Mouse (Mus musculus) G1E (cell line): ENCODE results near the gene Bcl2l12. TPM values are rescaled to one million over a fixed set of nuclear protein-coding genes. Genes with fewer than 3 reads are reported as not detected.
A peak's percentile ranks its signal among the peaks of the same experiment; 100 is the strongest.

ENCODE experiments used
- ATAC-seq: 2 replicates; pipeline ENCODE4 v1.8.0; 2016; ENCODE audit warnings: mild to moderate bottlenecking; ENCODE audit not compliant: insufficient number of reproducible peaks, poor library complexity, low FRiP score, severe bottlenecking; ENCODE audit errors: extremely low read depth
- DNase-seq: peaks from one replicate; pipeline ENCODE4 v3.0.0; 2012; ENCODE audit warnings: low spot score
- H3K27me3 ChIP-seq: 2 replicates; pipeline ENCODE4 v1.6.1; 2012; ENCODE audit warnings: mild to moderate bottlenecking, low read length, inconsistent platforms; ENCODE audit not compliant: insufficient read depth
- H3K36me3 ChIP-seq: replicated peaks from 2 replicates; pipeline ENCODE3; 2012; ENCODE audit warnings: mild to moderate bottlenecking, inconsistent platforms
- H3K4me1 ChIP-seq: 2 replicates; pipeline ENCODE4 v1.6.1; 2012; ENCODE audit warnings: low read depth, low read length, inconsistent platforms, mixed read lengths; ENCODE audit not compliant: insufficient read depth
- H3K4me3 ChIP-seq: 2 replicates; pipeline ENCODE4 v1.5.1; 2012; ENCODE audit warnings: low read depth, mild to moderate bottlenecking, inconsistent platforms, low read length, moderate library complexity, mixed read lengths
- H3K9me3 ChIP-seq: replicated peaks from 2 replicates; pipeline ENCODE4 v1.6.1; 2012; ENCODE audit warnings: inconsistent platforms
- CTCF ChIP-seq: IDR thresholded peaks from 2 replicates; pipeline ENCODE4 v1.5.1; 2012; ENCODE audit warnings: low read depth, low read length, inconsistent platforms, mixed read lengths
- GATA1 ChIP-seq: IDR thresholded peaks from 2 replicates; pipeline ENCODE4 v1.6.1; 2012; ENCODE audit warnings: borderline replicate concordance, low read length, inconsistent platforms, mixed read lengths
- GATA2 ChIP-seq: IDR thresholded peaks from 2 replicates; pipeline ENCODE4 v1.6.1; 2012; ENCODE audit warnings: low read depth, low read length, inconsistent platforms, borderline replicate concordance
- POLR2AphosphoS5 ChIP-seq: IDR thresholded peaks from 2 replicates; pipeline ENCODE4 v1.6.1; 2012; ENCODE audit warnings: low read depth, low read length, inconsistent platforms; ENCODE audit not compliant: insufficient replicate concordance
- TAL1 ChIP-seq: conservative IDR thresholded peaks from 2 replicates; pipeline ENCODE4 v1.6.1; 2012; ENCODE audit warnings: low read depth, low read length, inconsistent platforms, mixed read lengths
- polyA plus RNA-seq: library from polyadenylated mRNA; stranded (reverse); fragments of >175 nt; gene quantifications from 2 replicates; pipeline ENCODE4 v1.2.3, GENCODE M21; 2012
- total RNA-seq, 2 experiments: library from RNA; stranded (forward) in 1 of 2; stranded (reverse) in 1 of 2; fragments of 200-1000 nt in 1 of 2; fragments of >200 nt in 1 of 2; fragmentation: Nextera tagmentation in 1 of 2; gene quantifications; 2 replicates each; pipeline ENCODE4 v1.2.3; 2014 to 2017

Bcl2l12 gene
- total and polyA plus RNA-seq, 3 experiments, result 11.1 to 74.6 (median 15.6) TPM

GRCm38 (mm10) chr7:44997940-44998428, 528 bp downstream of the Bcl2l12 start:
- Histone ChIP-seq H3K4me1 (peaks cover 72% of the 10 kb centered on the region), H3K9me3 (no peaks in the 10 kb centered on the region), H3K4me3 (peak overlapping the region; percentile 75), H3K36me3 (peaks cover 80% of the 10 kb centered on the region), H3K27me3 (no peaks in the 10 kb centered on the region)
- DNase-seq (no peak), ATAC-seq (no peak)
- TF ChIP-seq CTCF (no peak), TAL1 (no peak), GATA2 (no peak), POLR2AphosphoS5 (no peak), GATA1 (no peak)

DNA sequence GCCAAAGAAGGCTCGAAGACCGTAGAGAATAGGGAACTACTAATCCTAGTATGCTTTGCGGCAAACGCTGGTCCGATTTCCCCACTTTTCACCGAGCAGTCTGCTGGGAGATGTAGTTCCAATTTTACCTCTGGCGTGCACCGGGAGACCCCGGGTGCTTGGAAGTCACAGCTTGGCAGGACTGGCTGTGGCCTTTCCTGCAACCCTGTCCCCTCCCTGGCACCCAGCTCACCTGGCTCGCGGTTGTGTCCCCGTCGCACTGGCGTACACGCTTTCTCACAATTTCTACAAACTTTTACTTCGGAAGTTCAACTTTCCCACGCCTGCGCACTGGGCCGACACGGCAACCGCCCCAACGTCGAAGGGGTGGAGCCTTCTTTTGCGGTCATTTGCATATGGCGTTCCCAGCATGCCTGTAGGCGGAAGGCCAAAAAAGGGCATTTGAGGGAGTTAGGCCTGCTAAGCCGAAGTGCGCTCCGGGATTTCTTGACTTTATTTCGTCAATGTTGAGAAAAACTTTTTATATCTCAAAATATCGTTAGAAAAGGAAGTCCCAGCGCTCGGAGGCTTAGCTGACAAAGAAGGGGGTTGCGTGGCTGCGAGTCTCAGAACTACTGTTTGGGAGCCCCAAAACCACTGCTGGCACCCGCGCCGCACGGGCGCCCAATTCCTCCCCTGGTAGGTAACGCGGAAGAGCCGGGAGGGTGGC, 1.1 kb downstream of the Bcl2l12 start, which contains the start of gene Irf3:
Gene Irf3, plus strand, starts transcription at position 418 of the 709 bp plus-strand sequence.
- peaks cover 70% of the 10 kb centered on the region for H3K4me1 ChIP-seq
- no peak for TF ChIP-seq GATA2
- no peak for TF ChIP-seq GATA1
- TF ChIP-seq TAL1, result no peak
- TF ChIP-seq CTCF, result no peak
- TF ChIP-seq POLR2AphosphoS5, result no peak
- no peaks in the 10 kb centered on the region for H3K9me3 ChIP-seq
- ATAC-seq (peak; percentile 81), DNase-seq (peak; percentile 83)
- no peaks in the 10 kb centered on the region for H3K27me3 ChIP-seq
- peak within 1 kb of the TSS; percentile 75 for H3K4me3 ChIP-seq
- peaks cover 80% of the 10 kb centered on the region for H3K36me3 ChIP-seq

- TF ChIP-seq POLR2AphosphoS5 (no peak), TAL1 (no peak), GATA2 (no peak), GATA1 (no peak), CTCF (no peak)
- ATAC-seq (no peak), DNase-seq (no peak)
- Histone ChIP-seq H3K4me1 (peaks cover 66% of the 10 kb centered on the region), H3K9me3 (no peaks in the 10 kb centered on the region), H3K4me3 (peak overlapping the region; percentile 75), H3K36me3 (peaks cover 80% of the 10 kb centered on the region), H3K27me3 (no peaks in the 10 kb centered on the region)
Observed at GRCm38 (mm10) chr7:44996672-44997071, 1.8 kb downstream of the Bcl2l12 start.

- Histone ChIP-seq H3K27me3 (no peaks in the 10 kb centered on the region), H3K36me3 (peaks cover 68% of the 10 kb centered on the region), H3K4me3 (peak overlapping the region; percentile 77), H3K4me1 (peaks cover 59% of the 10 kb centered on the region), H3K9me3 (no peaks in the 10 kb centered on the region)
- DNase-seq, result no peak
- TF ChIP-seq TAL1, result no peak
- TF ChIP-seq POLR2AphosphoS5, result 0 out of 2 replicates have a peak, but pooled peaks have one; percentile 37
- no peak for ATAC-seq
Observed at GRCm38 (mm10) chr7:44986879-44987718, 11.4 kb downstream of the Bcl2l12 start.

DNA sequence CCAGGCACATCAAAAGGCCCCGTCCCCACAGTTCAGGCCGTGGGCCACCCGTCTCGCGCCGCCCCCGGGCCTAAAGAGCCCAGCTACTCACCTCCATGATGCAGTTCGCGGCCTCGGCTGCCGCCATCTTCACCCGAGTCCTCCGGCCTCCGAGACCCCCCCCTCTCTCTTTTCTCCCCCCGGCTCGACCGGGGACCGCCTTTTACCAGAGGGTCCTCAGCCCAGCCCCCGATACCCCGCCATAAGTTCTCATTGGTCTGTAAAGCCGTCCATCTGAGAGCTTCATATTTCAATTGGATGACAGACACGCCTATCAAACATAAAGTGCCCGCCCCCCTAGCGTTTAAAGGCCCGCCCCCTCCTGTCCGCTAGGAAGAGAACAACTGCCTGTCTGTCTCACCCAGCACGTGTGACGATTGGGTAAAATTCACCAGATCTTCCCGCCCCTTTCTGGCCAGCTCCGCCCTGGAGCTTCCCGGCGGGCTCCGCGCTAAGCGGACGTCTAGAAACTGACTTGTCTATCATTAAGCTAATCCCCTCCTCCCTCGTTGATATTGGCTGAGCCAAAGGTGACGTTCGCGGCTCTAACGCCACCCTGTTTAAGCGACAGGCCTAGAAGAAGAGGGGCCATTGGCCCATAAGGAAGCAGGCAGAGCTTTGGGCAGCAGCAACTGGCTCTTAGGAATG, 12.2 kb downstream of the Bcl2l12 start, which contains the start of gene Prmt1:
Gene Prmt1, minus strand, starts transcription at position 377 of the 687 bp plus-strand sequence.
- peak; percentile 89 for ATAC-seq
- H3K4me1 ChIP-seq, result peaks cover 64% of the 10 kb centered on the region
- TF ChIP-seq TAL1, result no peak
- no peak for TF ChIP-seq CTCF
- TF ChIP-seq GATA2, result no peak
- TF ChIP-seq POLR2AphosphoS5, result no peak
- TF ChIP-seq GATA1, result no peak

DNA sequence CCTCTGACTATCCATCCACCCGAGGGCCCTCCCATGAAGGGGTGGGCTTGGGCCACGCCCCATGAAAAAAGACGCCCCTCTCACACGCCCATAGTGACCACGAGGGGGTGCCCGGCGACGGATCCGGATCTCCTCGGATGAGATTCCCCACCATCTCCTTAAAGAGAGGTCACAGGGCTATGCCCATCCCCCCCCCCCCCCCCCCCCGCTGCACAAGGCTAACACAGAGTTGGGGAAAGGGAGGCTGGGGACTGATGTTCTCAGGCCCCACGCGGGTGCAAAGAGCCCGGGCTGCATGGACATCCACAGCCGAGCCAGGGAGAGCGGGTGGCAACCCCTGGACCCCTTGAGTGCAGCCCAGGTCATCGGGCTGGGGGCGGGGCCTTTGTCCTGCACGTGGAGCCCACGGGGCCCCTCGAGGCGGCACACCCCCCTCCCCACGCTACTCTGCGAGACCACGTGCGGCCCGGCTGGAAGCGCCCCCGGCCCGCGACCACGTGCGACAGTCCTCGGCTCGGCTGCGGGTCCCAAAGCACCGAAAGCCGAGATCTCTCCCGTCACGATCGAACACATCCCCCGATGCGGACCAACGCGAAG, 12.8 kb downstream of the Bcl2l12 start:
- ATAC-seq (no peak), DNase-seq (peak; percentile 72)
- H3K9me3 ChIP-seq, result no peaks in the 10 kb centered on the region
- H3K4me1 ChIP-seq, result peaks cover 64% of the 10 kb centered on the region
- no peaks in the 10 kb centered on the region for H3K27me3 ChIP-seq
- peak overlapping the region; percentile 98 for H3K4me3 ChIP-seq
- TF ChIP-seq GATA2 (no peak), POLR2AphosphoS5 (no peak), CTCF (no peak)
- peaks cover 68% of the 10 kb centered on the region for H3K36me3 ChIP-seq

More for the DNA sequence above, 12.2 kb downstream of the Bcl2l12 start, which contains the start of gene Prmt1:
- peak within 1 kb of the TSS; percentile 98 for H3K4me3 ChIP-seq
- peaks cover 68% of the 10 kb centered on the region for H3K36me3 ChIP-seq
- DNase-seq, result peak; percentile 99
- no peaks in the 10 kb centered on the region for H3K27me3 ChIP-seq
- H3K9me3 ChIP-seq, result no peaks in the 10 kb centered on the region
